Mouse (Mus musculus): ENCODE data around the gene Speer4c.
"Not testable (repeated sequence)": the region's sequence is repeated elsewhere in the genome, so short reads cannot be mapped to it uniquely, and the experiment has no call there.

GRCm38 (mm10) chr5:15681301-15682035 lies 32.6 kb downstream of the Speer4c start:
- TF ChIP-seq KAT2A (IDR thresholded peaks at IDR 0.05; ENCODE audit: insufficient replicate concordance, low read length); EP300 (IDR thresholded peaks at IDR 0.05; ENCODE audit: low read length); NELFE (IDR thresholded peaks at IDR 0.05; ENCODE audit: low read depth, low read length); TBP (conservative IDR thresholded peaks at IDR 0.05; ENCODE audit: low read depth, low read length); CTCF (conservative IDR thresholded peaks at IDR 0.05 in 1 of 2, IDR thresholded peaks at IDR 0.05 in 1 of 2; ENCODE audit: low read depth in 2 of 2, low read length in 2 of 2); POLR2A (IDR thresholded peaks at IDR 0.05; ENCODE audit: low read depth, low read length); ZC3H11A (IDR thresholded peaks at IDR 0.05; ENCODE audit: low read depth, low read length): not testable (repeated sequence)
